Mouse (Mus musculus): ENCODE results near the gene Kif24. TPM values are rescaled to one million over a fixed set of nuclear protein-coding genes. Genes with fewer than 3 reads are reported as not detected.
A peak's percentile ranks its signal among the peaks of the same experiment; 100 is the strongest.

Gene Kif24
- polyA plus RNA-seq, 1 experiment from 2014 or later, result 8.9 TPM

DNA sequence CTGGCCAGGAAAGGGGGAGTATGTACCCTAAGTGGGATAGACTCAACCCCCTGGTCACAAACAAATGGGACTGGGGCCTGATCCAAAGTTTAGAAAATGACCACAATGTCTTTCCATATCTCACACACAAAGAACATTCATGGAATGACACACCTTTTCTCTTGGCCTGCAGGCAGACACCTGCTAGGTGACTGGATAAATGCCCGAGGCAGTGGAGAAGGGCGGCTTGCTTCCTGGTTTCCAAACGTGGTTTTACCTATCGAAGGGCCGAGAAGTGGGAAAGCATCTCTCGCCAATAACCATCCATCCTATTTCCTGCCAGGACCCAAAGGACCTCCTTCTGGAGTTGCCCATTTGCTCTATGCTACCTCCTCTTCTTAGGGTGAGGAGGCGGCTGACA is 28.3 kb upstream of the Kif24 start:
- Histone ChIP-seq H3K4me1 (peaks cover 7% of the 10 kb centered on the region), H3K4me3 (replicated peaks) (no peak overlapping the region), H3K9ac (no peak overlapping the region), H3K36me3 (no peaks in the 10 kb centered on the region), H3K27ac (replicated peaks) (no peak overlapping the region), H3K9me3 (replicated peaks) (no peaks in the 10 kb centered on the region), H3K4me2 (replicated peaks) (no peak overlapping the region), H3K27me3 (peaks cover 17% of the 10 kb centered on the region)
- no peak for ATAC-seq (ENCODE audit: insufficient number of reproducible peaks, low FRiP score, low TSS enrichment, low read depth)
- WGBS, result 79% methylated on average over 7 of the region's 7 CpGs

DNA sequence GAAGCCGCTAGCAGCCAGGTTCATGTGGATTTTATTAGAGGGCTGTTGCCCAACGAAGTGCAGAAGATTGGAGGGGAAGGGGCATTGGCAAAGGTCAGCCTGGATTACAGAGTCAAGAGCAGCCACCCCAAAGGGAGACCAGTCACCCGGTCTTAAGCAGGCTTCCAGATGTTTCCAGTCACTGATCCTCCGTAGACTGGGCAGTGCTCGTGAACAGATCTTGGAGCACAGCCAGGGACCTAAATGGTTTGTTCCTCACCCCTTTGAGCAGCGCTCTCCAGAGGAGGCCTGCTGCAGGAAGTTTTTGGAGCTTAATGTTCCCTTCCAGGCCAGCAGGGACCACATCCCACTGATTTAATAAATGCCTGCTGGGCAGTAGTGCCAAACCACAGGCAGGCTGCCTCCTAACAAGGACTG is 16.9 kb upstream of the Kif24 start:
- WGBS, result 26% methylated on average over 6 of the region's 6 CpGs
- ATAC-seq (ENCODE audit: insufficient number of reproducible peaks, low FRiP score, low TSS enrichment, low read depth), result peak; percentile 75
- Histone ChIP-seq H3K27ac (replicated peaks) (0 out of 2 replicates have a peak overlapping the region, but pooled peaks have one; percentile 6), H3K9me3 (replicated peaks) (no peaks in the 10 kb centered on the region), H3K4me1 (peaks cover 25% of the 10 kb centered on the region), H3K27me3 (no peaks in the 10 kb centered on the region), H3K9ac (no peak overlapping the region), H3K4me2 (replicated peaks) (no peak overlapping the region), H3K4me3 (replicated peaks) (no peak overlapping the region), H3K36me3 (0 out of 2 replicates have a peak, but pooled peaks cover 17% of the 10 kb centered on the region)

DNA sequence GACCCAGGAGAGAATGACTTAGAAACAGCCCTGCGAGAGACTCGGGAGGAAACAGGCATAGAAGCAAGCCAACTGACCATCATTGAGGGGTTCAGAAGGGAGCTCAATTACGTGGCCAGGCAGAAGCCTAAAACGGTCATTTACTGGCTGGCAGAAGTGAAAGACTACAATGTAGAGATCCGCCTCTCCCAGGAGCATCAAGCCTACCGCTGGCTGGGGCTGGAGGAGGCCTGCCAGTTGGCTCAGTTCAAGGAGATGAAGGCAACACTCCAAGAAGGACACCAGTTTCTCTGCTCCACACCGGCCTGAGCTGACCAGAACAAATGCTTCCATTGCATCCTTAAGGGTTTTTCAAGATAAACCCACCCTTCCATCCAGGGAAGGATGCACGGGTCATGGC is 15.6 kb upstream of the Kif24 start:
- no peak overlapping the region for H3K27ac ChIP-seq (replicated peaks)
- peaks cover 25% of the 10 kb centered on the region for H3K4me1 ChIP-seq
- no peak overlapping the region for H3K4me2 ChIP-seq (replicated peaks)
- H3K9me3 ChIP-seq (replicated peaks), result no peaks in the 10 kb centered on the region
- 0 out of 2 replicates have a peak, but pooled peaks cover 17% of the 10 kb centered on the region for H3K36me3 ChIP-seq
- H3K4me3 ChIP-seq (replicated peaks), result no peak overlapping the region
- 70% methylated on average over 8 of the region's 8 CpGs for WGBS
- no peaks in the 10 kb centered on the region for H3K27me3 ChIP-seq
- H3K9ac ChIP-seq, result no peak overlapping the region
- no peak for ATAC-seq (ENCODE audit: insufficient number of reproducible peaks, low FRiP score, low TSS enrichment, low read depth)

DNA sequence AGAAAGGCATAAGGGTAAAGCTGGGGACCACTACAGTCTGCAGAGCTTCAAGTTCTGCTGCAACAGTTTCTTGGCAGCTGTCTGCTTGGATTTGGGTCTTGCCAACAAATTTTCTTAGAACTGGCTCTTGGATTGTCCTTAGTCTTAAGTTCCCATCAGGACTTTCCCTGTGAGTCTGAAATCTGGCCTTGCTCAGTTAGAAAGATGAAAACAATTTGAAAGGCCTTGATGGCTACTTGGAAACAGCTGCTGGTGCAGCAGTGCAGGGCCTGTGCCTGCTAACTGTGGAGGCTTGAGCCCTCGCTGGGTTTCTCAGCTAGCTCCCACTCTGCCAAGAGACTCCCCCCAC is 14.7 kb upstream of the Kif24 start:
- H3K4me2 ChIP-seq (replicated peaks), result no peak overlapping the region
- no peak overlapping the region for H3K9ac ChIP-seq
- no peak overlapping the region for H3K4me3 ChIP-seq (replicated peaks)
- 50% methylated on average over 1 of the region's 1 CpGs for WGBS
- ATAC-seq (ENCODE audit: insufficient number of reproducible peaks, low FRiP score, low TSS enrichment, low read depth), result no peak; the same call in 1 of the 2 replicates
- 0 out of 2 replicates have a peak, but pooled peaks cover 17% of the 10 kb centered on the region for H3K36me3 ChIP-seq
- H3K27me3 ChIP-seq, result no peaks in the 10 kb centered on the region
- peaks cover 25% of the 10 kb centered on the region for H3K4me1 ChIP-seq
- H3K9me3 ChIP-seq (replicated peaks), result no peaks in the 10 kb centered on the region
- H3K27ac ChIP-seq (replicated peaks), result no peak overlapping the region; the same call in 1 of the 2 replicates

DNA sequence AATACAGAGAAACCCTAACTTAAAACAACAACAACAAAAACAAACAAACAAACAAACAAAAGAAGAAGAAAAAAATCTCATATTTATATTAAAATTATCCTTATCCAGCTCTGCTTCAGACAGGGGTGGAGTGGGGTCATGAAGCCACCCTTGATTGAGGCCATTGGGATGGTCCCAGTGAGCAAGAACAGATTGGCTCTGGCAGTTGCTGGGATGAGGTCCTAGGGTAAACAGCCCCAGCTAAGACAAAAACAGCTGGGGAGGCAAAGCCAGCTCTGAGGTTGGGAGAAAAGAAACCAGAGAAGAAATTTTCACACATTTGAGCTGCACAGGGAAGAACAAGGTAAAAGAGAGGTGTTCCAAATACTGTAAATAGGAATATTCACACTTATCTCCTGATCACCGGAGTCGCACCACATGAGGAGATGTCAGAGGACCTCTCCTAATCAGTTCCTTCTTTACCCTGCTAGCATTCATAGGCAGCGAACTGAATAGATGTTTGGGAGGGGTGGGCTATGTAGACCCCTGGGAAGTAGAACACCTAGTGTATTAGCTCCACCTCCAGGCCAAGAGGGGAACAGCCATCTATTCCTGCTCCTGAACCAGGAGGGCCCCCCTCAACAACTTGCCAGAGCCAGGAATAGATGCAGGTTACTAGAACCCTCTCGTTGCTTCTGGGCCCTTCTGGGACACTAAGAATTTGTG is 14.2 kb upstream of the Kif24 start:
- Histone ChIP-seq H3K9ac (no peak overlapping the region), H3K9me3 (replicated peaks) (no peaks in the 10 kb centered on the region), H3K27ac (replicated peaks) (no peak overlapping the region), H3K27me3 (no peaks in the 10 kb centered on the region), H3K4me1 (peaks cover 25% of the 10 kb centered on the region), H3K4me2 (replicated peaks) (no peak overlapping the region), H3K36me3 (0 out of 2 replicates have a peak, but pooled peaks cover 17% of the 10 kb centered on the region), H3K4me3 (replicated peaks) (no peak overlapping the region)
- no peak for ATAC-seq (ENCODE audit: insufficient number of reproducible peaks, low FRiP score, low TSS enrichment, low read depth)
- 50% methylated on average over 4 of the region's 4 CpGs for WGBS

DNA sequence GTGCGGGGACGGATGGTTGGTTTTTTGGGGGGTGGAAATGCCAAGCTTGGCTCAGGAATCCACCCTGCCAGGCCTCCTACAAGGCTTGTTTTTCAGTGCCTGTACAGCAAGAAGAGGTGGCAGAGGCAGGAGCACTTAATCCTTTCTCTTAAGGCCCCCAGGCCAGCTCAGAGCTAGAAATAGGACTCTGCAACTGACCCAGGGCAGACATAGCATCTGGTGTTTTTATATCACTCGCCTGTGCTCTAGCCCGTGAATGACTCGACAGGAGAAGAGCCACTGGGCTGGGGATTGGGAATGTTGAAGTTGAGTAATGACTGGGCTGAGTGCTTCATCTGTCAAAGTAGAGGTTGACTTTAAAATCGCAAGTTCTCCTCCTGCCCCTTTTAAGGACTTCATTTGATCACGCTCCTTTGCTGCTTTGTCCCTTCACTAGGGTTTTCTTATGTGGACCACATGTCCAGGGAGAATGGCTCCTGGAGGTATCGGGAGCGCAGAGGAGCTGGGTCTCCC is 13.0 kb upstream of the Kif24 start:
- no peak overlapping the region for H3K4me3 ChIP-seq (replicated peaks)
- 81% methylated on average over 9 of the region's 9 CpGs for WGBS

DNA sequence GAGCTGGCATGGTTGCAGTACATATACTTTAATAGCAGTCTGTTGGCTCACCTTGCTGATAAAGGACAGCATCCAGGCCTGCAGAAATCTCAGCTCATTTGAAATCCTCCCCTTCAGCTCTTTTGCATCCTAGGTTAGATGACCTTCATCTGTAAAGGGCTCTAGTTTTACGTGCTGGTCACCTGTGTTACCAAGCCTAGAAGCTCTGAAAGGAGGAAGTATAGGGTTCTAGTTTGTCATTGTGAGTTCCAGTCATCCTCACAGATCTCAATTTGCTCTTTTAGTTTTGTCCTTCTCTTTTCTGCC is 6.7 kb upstream of the Kif24 start:
- H3K36me3 ChIP-seq, result no peaks in the 10 kb centered on the region
- no peaks in the 10 kb centered on the region for H3K9me3 ChIP-seq (replicated peaks)
- no peak overlapping the region for H3K9ac ChIP-seq
- H3K4me3 ChIP-seq (replicated peaks), result no peak overlapping the region
- H3K4me2 ChIP-seq (replicated peaks), result no peak overlapping the region
- peaks cover 15% of the 10 kb centered on the region; the same call in 1 of the 2 replicates for H3K4me1 ChIP-seq
- WGBS, result 80% methylated on average over 1 of the region's 1 CpGs
- H3K27me3 ChIP-seq, result no peaks in the 10 kb centered on the region
- no peak overlapping the region for H3K27ac ChIP-seq (replicated peaks)
- ATAC-seq (ENCODE audit: insufficient number of reproducible peaks, low FRiP score, low TSS enrichment, low read depth), result no peak

More for the DNA sequence above, 13.0 kb upstream of the Kif24 start:
- Histone ChIP-seq H3K9me3 (replicated peaks) (no peaks in the 10 kb centered on the region), H3K4me2 (replicated peaks) (no peak overlapping the region), H3K27ac (replicated peaks) (no peak overlapping the region), H3K9ac (no peak overlapping the region), H3K4me1 (peaks cover 25% of the 10 kb centered on the region), H3K36me3 (0 out of 2 replicates have a peak, but pooled peaks cover 17% of the 10 kb centered on the region), H3K27me3 (no peaks in the 10 kb centered on the region)
- ATAC-seq (ENCODE audit: insufficient number of reproducible peaks, low FRiP score, low TSS enrichment, low read depth), result no peak

DNA sequence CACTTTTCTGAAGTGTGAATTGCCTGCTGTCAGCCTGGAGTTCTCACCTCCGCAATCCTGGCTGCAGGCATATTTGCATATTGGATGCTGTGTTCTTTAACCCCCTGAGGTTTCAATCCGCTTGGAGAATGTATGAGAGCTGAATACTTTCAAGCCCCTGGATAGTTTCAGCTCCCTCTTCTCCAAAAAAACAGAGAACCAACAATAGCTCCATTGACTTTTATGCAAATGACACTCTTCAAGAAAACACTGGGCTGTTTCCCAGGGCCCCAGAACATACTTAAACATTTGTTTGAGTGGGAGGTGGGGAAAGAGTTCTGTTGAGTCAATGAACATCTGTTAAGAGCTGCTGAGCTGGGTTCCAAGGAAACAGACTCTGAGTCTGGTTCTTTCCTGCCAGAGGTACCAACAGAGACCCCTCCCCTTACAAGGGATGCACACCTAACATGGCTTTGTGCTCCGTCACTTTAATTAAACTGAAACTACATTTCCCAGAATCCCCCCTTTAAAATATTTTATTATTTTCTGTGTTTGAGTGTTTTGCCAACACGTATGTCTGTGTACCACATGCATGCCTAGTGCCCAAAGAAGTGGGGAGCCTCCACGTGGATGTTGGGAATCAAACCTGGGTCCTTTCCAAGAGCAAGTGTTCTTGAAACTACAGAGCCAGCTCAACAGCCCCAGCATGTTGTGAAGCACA is 6.1 kb upstream of the Kif24 start:
- Histone ChIP-seq H3K9ac (no peak overlapping the region), H3K4me2 (replicated peaks) (no peak overlapping the region), H3K27me3 (no peaks in the 10 kb centered on the region), H3K36me3 (no peaks in the 10 kb centered on the region), H3K9me3 (replicated peaks) (no peaks in the 10 kb centered on the region), H3K27ac (replicated peaks) (0 out of 2 replicates have a peak overlapping the region, but pooled peaks have one; percentile 24), H3K4me1 (peaks cover 17% of the 10 kb centered on the region; the same call in 1 of the 2 replicates), H3K4me3 (replicated peaks) (no peak overlapping the region)
- ATAC-seq (ENCODE audit: insufficient number of reproducible peaks, low FRiP score, low TSS enrichment, low read depth), result no peak
- WGBS, result 37% methylated on average over 5 of the region's 5 CpGs

DNA sequence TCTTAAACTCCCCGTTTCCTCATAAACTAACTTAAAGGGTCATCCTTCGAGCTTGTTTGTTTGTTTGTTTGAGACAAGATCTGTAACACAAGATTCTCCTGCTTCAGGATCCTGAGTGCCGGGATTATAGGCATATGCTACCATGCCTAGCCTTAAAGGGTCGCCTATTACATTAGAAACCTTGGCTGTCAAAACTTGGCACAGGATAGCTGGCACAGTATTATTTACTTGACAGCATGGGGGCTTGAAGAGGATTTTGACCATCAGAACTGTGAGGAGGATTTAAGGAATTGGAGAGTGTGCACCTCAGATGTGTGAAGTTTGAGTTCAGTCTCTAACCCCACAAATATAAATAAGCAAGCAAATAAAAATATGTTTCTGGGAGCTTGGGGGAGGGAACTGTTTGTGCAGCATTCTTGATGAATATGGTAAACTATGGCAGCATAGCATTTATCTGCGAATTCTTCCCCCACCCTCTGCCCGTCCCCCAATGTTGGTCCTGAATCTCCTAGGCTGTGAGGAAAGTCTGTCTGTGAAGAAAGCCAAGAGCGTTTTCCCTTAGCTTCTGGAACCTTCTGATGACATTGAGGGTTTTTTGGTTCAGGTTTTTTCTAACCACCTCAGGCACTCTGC is 5.5 kb upstream of the Kif24 start:
- Histone ChIP-seq H3K4me3 (replicated peaks) (no peak overlapping the region), H3K4me1 (peaks cover 18% of the 10 kb centered on the region; the same call in 1 of the 2 replicates), H3K4me2 (replicated peaks) (no peak overlapping the region), H3K27me3 (no peaks in the 10 kb centered on the region), H3K36me3 (no peaks in the 10 kb centered on the region), H3K27ac (replicated peaks) (0 out of 2 replicates have a peak overlapping the region, but pooled peaks have one; percentile 24), H3K9ac (no peak overlapping the region), H3K9me3 (replicated peaks) (no peaks in the 10 kb centered on the region)
- 48% methylated on average over 7 of the region's 7 CpGs for WGBS
- ATAC-seq (ENCODE audit: insufficient number of reproducible peaks, low FRiP score, low TSS enrichment, low read depth), result no peak

DNA sequence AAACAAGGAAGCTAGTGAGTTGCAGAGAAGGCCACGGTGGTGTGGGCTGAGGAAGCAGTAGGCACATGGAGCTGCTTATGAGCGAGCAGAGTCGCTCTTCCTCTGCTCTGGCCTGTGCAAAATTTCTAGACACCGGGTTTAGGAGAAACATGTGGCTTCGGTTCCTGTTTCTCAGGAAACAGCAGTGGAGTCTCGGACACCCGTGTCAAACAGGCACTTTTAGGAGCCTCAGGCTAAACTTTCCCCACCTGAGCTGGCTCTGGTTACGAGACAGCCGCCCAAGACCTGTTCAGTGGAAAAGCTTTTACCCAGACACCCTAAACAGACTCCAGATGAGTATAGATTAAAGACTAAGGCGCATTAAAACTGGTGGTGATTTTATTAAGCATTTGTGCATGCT is 4.5 kb upstream of the Kif24 start:
- Histone ChIP-seq H3K4me1 (peaks cover 18% of the 10 kb centered on the region; the same call in 1 of the 2 replicates), H3K9me3 (replicated peaks) (no peaks in the 10 kb centered on the region), H3K27me3 (no peaks in the 10 kb centered on the region), H3K9ac (no peak overlapping the region), H3K4me2 (replicated peaks) (no peak overlapping the region), H3K4me3 (replicated peaks) (no peak overlapping the region), H3K27ac (replicated peaks) (no peak overlapping the region), H3K36me3 (no peaks in the 10 kb centered on the region)
- WGBS, result 35% methylated on average over 10 of the region's 10 CpGs
- ATAC-seq (ENCODE audit: insufficient number of reproducible peaks, low FRiP score, low TSS enrichment, low read depth), result no peak

DNA sequence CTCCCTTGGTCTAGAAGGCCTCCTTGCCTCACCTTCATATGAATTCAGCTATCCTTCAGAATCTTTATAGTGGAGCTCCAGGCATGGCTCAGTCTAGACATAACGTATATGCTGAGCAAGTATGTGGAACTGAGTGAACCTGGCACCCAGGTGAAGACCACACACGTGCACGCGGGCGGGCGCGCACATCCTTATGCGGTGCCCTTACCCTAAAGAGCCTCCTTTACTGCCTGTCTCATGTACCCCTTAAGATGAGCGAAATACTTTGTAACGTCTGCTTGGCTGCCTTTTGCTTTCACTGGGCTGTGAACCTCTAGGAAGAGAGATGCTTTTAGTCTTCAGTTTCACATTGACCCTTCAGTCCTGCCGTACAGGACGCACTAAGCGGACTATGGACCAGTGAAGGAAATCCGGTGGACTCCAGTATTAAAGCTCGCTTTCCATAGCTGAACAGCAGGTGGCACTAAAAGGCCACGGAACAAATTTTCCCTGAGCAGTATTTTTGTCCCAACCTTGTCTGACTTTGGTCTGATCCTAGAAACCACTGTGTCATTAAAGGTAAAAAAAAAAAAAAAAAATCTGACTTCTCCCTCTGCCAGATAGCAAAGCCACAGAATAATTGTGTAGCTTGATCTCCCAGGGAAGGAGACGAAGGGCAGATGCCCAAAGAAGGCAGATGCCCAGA is 3.9 kb upstream of the Kif24 start:
- no peak for ATAC-seq (ENCODE audit: insufficient number of reproducible peaks, low FRiP score, low TSS enrichment, low read depth)
- no peak overlapping the region for H3K4me2 ChIP-seq (replicated peaks)
- no peak overlapping the region for H3K27ac ChIP-seq (replicated peaks)
- no peaks in the 10 kb centered on the region for H3K36me3 ChIP-seq
- H3K4me1 ChIP-seq, result peaks cover 24% of the 10 kb centered on the region
- no peaks in the 10 kb centered on the region for H3K27me3 ChIP-seq
- WGBS, result 51% methylated on average over 17 of the region's 17 CpGs
- no peak overlapping the region for H3K9ac ChIP-seq
- H3K9me3 ChIP-seq (replicated peaks), result no peaks in the 10 kb centered on the region
- H3K4me3 ChIP-seq (replicated peaks), result no peak overlapping the region

Data from embryonic facial prominence, embryonic 15.5 days (tissue).